ENCODE assay signal across 34 mouse cellular contexts in genomic region chr8:83152470-83152869, GRCm38 (mm10). TPM values are rescaled to one million over a fixed set of nuclear protein-coding genes. Genes with fewer than 3 reads are reported as not detected.
DNase-seq lines count a peak whose midpoint lies in the region; ATAC-seq and TF ChIP-seq lines count a peak whose summit lies in the region.
"Had no signal": no experiment of that assay in that cellular context is flagged by ENCODE, and none has a peak within 500 bp of the region (broad histone marks: within the 10 kb centered on the region; RNA-seq: fewer than 3 reads in every experiment).

No protein-coding gene starts in this region.

- no peak for TF ChIP-seq CTCF in lung, adult 2 months (IDR thresholded peaks at IDR 0.05; ENCODE audit: insufficient read depth, low read length)
- TF ChIP-seq CTCF in spleen, adult 2 months (IDR thresholded peaks at IDR 0.05; ENCODE audit: extremely low read depth, insufficient read depth, insufficient read length, insufficient replicate concordance), result no peak

- no peaks in the 10 kb centered on the region for H3K4me1 ChIP-seq in lung, adult 2 months (ENCODE audit: control insufficient read depth, insufficient read depth, low read length)
- peaks cover 8% of the 10 kb centered on the region for H3K4me1 ChIP-seq in spleen, adult 2 months (ENCODE audit: control insufficient read depth, insufficient read depth, insufficient read length)
- no peaks in the 10 kb centered on the region for H3K4me1 ChIP-seq in hindbrain, embryonic 10.5 days (replicated peaks)
- H3K4me1 ChIP-seq: embryonic facial prominence, embryonic 12.5 days; heart, embryonic 13.5 days; hindbrain, embryonic 12.5 days; limb, embryonic 13.5 days; neural tube, embryonic 15.5 days had no signal

- 46% methylated on average over 4 of the region's 4 CpGs for WGBS in lung, adult 2 months
- whole genome bisulfite sequencing in spleen, adult 2 months, result 9% methylated on average over 4 of the region's 4 CpGs
- WGBS in hindbrain, embryonic 10.5 days, result 71% methylated on average over 4 of the region's 4 CpGs

- no peak overlapping the region for H3K4me3 ChIP-seq in lung, adult 2 months (replicated peaks; ENCODE audit: extremely low read depth, low read depth, low read length)
- H3K4me3 ChIP-seq in spleen, adult 2 months (ENCODE audit: extremely low read depth, insufficient read depth, insufficient read length), result no peak overlapping the region
- no peak overlapping the region for H3K4me3 ChIP-seq in hindbrain, embryonic 10.5 days
- H3K4me3 ChIP-seq: embryonic facial prominence, embryonic 12.5 days; gastrocnemius, adult 2 months; heart, embryonic 13.5 days; hindbrain, embryonic 12.5 days; limb, embryonic 13.5 days; neural tube, embryonic 15.5 days had no signal

- H3K27me3 ChIP-seq in spleen, adult 2 months (ENCODE audit: control insufficient read depth, insufficient read depth, low read length), result no peaks in the 10 kb centered on the region
- no peaks in the 10 kb centered on the region for H3K27me3 ChIP-seq in splenic B cell, adult 2 months (ENCODE audit: control insufficient read depth, insufficient read depth, low read length, poor library complexity, severe bottlenecking)
- no peaks in the 10 kb centered on the region for H3K27me3 ChIP-seq in hindbrain, embryonic 10.5 days (ENCODE audit: insufficient read depth, poor library complexity, severe bottlenecking)
- H3K27me3 ChIP-seq: embryonic facial prominence, embryonic 12.5 days; heart, embryonic 13.5 days; hindbrain, embryonic 12.5 days; limb, embryonic 13.5 days; neural tube, embryonic 15.5 days had no signal

- peak; percentile 8 for DNase-seq in lung, postnatal 25 days (ENCODE audit: low spot score)
- no peak for DNase-seq in lung, adult 2 months
- peak in 1 of 2 experiments; percentile 38 for DNase-seq in spleen, adult 2 months (ENCODE audit: low read depth in 1 of 2, low spot score in 2 of 2)
- no peak for DNase-seq in spleen, postnatal 14 days (ENCODE audit: low spot score in 2 of 2)
- peak; percentile 53 for DNase-seq in splenic B cell, adult 2 months (ENCODE audit: low read depth, low spot score)
- no peak for DNase-seq in hindbrain, embryonic 10.5 days (ENCODE audit: low spot score)
- no peak for DNase-seq in layer of hippocampus, adult 8-10 months (ENCODE audit: low spot score in 2 of 2)
- DNase-seq: adrenal gland, adult 8-10 months; cerebellum, adult 8-10 months; cerebellum, postnatal 25 days; embryo, embryonic 11 days; gastrocnemius, adult 2 months; gastrocnemius, postnatal 36 days; heart, postnatal 10 days; kidney, adult 9 months; kidney, postnatal 10 days; layer of hippocampus, adult 9-11 months; lung, postnatal 10 days; midbrain, embryonic 14.5 days; right cerebral cortex, postnatal 25 days; thymus, adult 18-20 months; thymus, postnatal 25 days had no signal

- no peak for TF ChIP-seq POLR2A in lung, adult 2 months (IDR thresholded peaks at IDR 0.05; ENCODE audit: borderline replicate concordance, extremely low read depth, low read depth, low read length)
- no peak for TF ChIP-seq POLR2A in spleen, adult 2 months (IDR thresholded peaks at IDR 0.05; ENCODE audit: low read depth, low read length)

- peak; percentile 42; the same call in 1 of the 2 replicates for ATAC-seq in common myeloid progenitor, adult 5-6 weeks (replicated peaks; ENCODE audit: low read depth, poor library complexity, severe bottlenecking)
- ATAC-seq: CD4-positive, CD25-positive, alpha-beta regulatory T cell, adult 4 months; forebrain, embryonic 14.5 days; intestine, postnatal 0 days had no signal

- H3K27ac ChIP-seq in spleen, adult 2 months (ENCODE audit: insufficient read depth, low read length), result peak overlapping the region; percentile 59; the same call in 1 of the 2 replicates
- no peak overlapping the region for H3K27ac ChIP-seq in hindbrain, embryonic 10.5 days
- H3K27ac ChIP-seq: embryonic facial prominence, embryonic 12.5 days; gastrocnemius, adult 2 months; heart, embryonic 13.5 days; hindbrain, embryonic 12.5 days; limb, embryonic 13.5 days; neural tube, embryonic 15.5 days; stomach, postnatal 0 days had no signal

- no peaks in the 10 kb centered on the region for H3K9me3 ChIP-seq in hindbrain, embryonic 10.5 days
- H3K9me3 ChIP-seq: embryonic facial prominence, embryonic 12.5 days; heart, embryonic 13.5 days; hindbrain, embryonic 12.5 days; limb, embryonic 13.5 days; neural tube, embryonic 15.5 days had no signal

- H3K36me3 ChIP-seq in spleen, adult 2 months (ENCODE audit: control insufficient read depth, insufficient read depth, low read length), result no peaks in the 10 kb centered on the region
- no peaks in the 10 kb centered on the region for H3K36me3 ChIP-seq in splenic B cell, adult 2 months (ENCODE audit: control insufficient read depth, insufficient read depth, low read length, poor library complexity, severe bottlenecking)
- H3K36me3 ChIP-seq in hindbrain, embryonic 10.5 days, result no peaks in the 10 kb centered on the region
- H3K36me3 ChIP-seq: embryonic facial prominence, embryonic 12.5 days; heart, embryonic 13.5 days; hindbrain, embryonic 12.5 days; limb, embryonic 13.5 days; neural tube, embryonic 15.5 days had no signal

RNA-seq across cellular contexts. Expression of gene Tbc1d9, which starts 12.7 kb away (rescaled TPM):
- polyA plus RNA-seq in lung, adult 2 months (2012; rRNA removed), result 21.9 and 22.7 TPM in 2 replicates
- polyA plus RNA-seq in spleen, adult 2 months (2012; rRNA removed), result 18.5 and 23.6 TPM in 2 replicates
- 2.3 and 7.2 TPM in 2 replicates for total RNA-seq in common myeloid progenitor, adult 5-6 weeks (2017)
- polyA plus RNA-seq in hindbrain, embryonic 10.5 days (2016; fragmentation: Nextera tagmentation; extraction: Ambion mirVana), result 6.5 and 8.3 TPM in 2 replicates
- total RNA-seq in layer of hippocampus, adult 8-10 months (2022), result 10 to 100 TPM; 64.9 to 68.6 (median 65.5) TPM

RNA-seq across cellular contexts. Expression of gene Gm10645, which starts 13.5 kb away (rescaled TPM):
- polyA plus RNA-seq in lung, adult 2 months (2012; rRNA removed), result 0.67 and 1.4 TPM in 2 replicates
- 1.8 and 2.9 TPM in 2 replicates for polyA plus RNA-seq in spleen, adult 2 months (2012; rRNA removed)
- total RNA-seq in common myeloid progenitor, adult 5-6 weeks (2017), result not detected in 2 replicates
- 2.9 and 3.2 TPM in 2 replicates for polyA plus RNA-seq in hindbrain, embryonic 10.5 days (2016; fragmentation: Nextera tagmentation; extraction: Ambion mirVana)
- 1 to 10 TPM in 3 of 4 experiments, under 1 TPM in 1; 0.59 to 1.6 (median 1.3) TPM for total RNA-seq in layer of hippocampus, adult 8-10 months (2022)
- total RNA-seq: gastrocnemius, adult 2 months; gastrocnemius, postnatal 36 days; heart, adult 8-10 months; megakaryocyte-erythroid progenitor cell, adult 5-6 weeks had no signal
- polyA plus RNA-seq: CD4-positive, CD25-positive, alpha-beta regulatory T cell, adult 4 months had no signal

Comparison
In these comparisons a context has a peak if more than half of its experiments do, and no peak if none do; other contexts are left out.
1. DNase-seq: peak in lung, postnatal 25 days (single experiment) and splenic B cell, adult 2 months (single experiment); none in lung, adult 2 months (single experiment), spleen, postnatal 14 days (0 of 2), hindbrain, embryonic 10.5 days (single experiment) and layer of hippocampus, adult 8-10 months (0 of 2).